Mouse (Mus musculus): ENCODE results near the gene Wdr38. TPM values are rescaled to one million over a fixed set of nuclear protein-coding genes. Genes with fewer than 3 reads are reported as not detected.
A peak's percentile ranks its signal among the peaks of the same experiment; 100 is the strongest.

The Wdr38 gene
- total and polyA plus RNA-seq, 2 experiments from 2014 or later = 0.71 to 0.72 TPM

DNA sequence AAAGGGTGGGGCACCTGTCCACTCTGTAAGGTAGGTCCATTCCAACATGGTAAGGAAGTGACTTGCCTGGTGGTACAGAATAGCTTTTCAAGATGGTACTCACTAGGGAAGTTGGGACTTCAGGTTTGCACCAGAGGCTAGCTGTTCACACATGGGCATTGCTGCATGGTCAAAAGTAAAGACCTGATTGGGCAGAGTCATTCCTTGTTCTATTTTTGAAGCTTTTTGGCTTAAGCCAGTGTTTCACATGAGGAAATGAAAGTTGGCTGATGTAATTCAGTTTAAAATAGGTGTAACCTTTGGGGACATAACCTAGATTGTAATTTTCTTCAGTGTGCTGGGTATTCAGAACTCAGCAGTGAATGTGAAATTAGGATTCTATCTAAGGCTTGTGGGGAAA is 14.0 kb downstream of the Wdr38 start:
- no peak for TF ChIP-seq CTCF (IDR thresholded peaks at IDR 0.05)
- Histone ChIP-seq H3K9me3 (ENCODE audit: low read length) (no peaks in the 10 kb centered on the region), H3K27me3 (ENCODE audit: insufficient read depth, low read length) (no peaks in the 10 kb centered on the region), H3K27ac (ENCODE audit: low read depth, low read length) (0 out of 2 replicates have a peak overlapping the region, but pooled peaks have one; percentile 18), H3K4me2 (ENCODE audit: low read depth, low read length, poor library complexity, severe bottlenecking) (no peak overlapping the region), H3K4me1 (ENCODE audit: insufficient read depth, low read length) (peaks cover 11% of the 10 kb centered on the region), H3K4me3 (ENCODE audit: low read depth, low read length) (no peak overlapping the region), H3K9ac (replicated peaks; ENCODE audit: low read length, poor library complexity, severe bottlenecking) (0 out of 2 replicates have a peak overlapping the region, but pooled peaks have one; percentile 14), H3K36me3 (ENCODE audit: insufficient read depth, low read length) (peaks cover 30% of the 10 kb centered on the region)
- ATAC-seq (ENCODE audit: low FRiP score) (no peak), DNase-seq (ENCODE audit: low spot score) (peak; percentile 21)

DNA sequence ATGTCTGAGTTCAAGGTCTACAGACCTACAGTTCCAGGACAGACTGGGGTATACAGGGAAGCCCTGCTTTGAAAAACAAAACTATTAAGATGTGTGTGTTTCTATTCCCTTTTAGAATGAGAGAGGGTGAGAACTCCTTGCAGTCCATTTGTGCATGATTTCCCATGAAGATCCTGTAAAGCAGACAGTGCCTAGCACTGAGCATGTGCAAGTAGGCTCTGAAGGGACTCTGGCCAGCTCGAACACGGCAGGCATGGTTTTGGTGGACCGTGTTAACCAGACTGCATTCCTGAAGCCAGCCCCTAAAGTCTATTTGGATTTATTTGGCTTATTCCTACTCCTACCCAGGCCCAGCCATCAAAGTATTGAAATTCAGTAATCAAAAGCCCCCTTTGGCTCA is 14.7 kb downstream of the Wdr38 start:
- 91% methylated on average over 3 of the region's 3 CpGs for WGBS
- Histone ChIP-seq H3K4me2 (ENCODE audit: low read depth, low read length, poor library complexity, severe bottlenecking) (no peak overlapping the region), H3K4me3 (ENCODE audit: low read depth, low read length) (no peak overlapping the region), H3K9ac (replicated peaks; ENCODE audit: low read length, poor library complexity, severe bottlenecking) (no peak overlapping the region), H3K27ac (ENCODE audit: low read depth, low read length) (no peak overlapping the region), H3K4me1 (ENCODE audit: insufficient read depth, low read length) (peaks cover 11% of the 10 kb centered on the region), H3K27me3 (ENCODE audit: insufficient read depth, low read length) (no peaks in the 10 kb centered on the region), H3K36me3 (ENCODE audit: insufficient read depth, low read length) (peaks cover 36% of the 10 kb centered on the region), H3K9me3 (ENCODE audit: low read length) (no peaks in the 10 kb centered on the region)
- TF ChIP-seq CTCF (IDR thresholded peaks at IDR 0.05) = no peak
- ATAC-seq (ENCODE audit: low FRiP score) (no peak), DNase-seq (ENCODE audit: low spot score) (no peak)

DNA sequence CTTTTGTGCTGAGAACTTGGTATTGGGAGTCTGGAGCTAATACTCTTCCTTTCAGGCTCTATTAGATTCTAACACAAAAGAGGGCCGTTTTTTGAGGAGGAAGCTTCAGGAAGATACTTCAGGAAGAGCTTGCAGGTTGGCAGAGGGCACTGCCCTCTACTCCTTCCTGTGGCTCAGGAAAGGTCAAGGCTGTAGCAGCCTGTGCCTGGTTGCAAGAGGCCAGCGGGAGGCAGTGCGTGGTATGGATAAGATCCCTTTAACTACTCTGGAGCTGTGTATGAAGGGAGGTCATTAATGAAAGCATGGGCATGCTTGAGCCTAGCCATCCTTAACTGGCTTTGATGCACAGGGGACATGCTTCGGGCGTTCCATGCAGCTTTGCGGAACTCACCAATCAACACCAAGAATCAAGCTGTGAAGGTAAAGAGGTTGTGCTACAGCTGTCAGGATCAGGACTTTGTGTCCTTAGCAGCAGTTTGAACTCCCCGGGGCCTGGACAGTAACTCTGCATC is 15.5 kb downstream of the Wdr38 start:
- H3K4me1 ChIP-seq (ENCODE audit: insufficient read depth, low read length) = peaks cover 7% of the 10 kb centered on the region
- WGBS = 82% methylated on average over 7 of the region's 7 CpGs
- no peak for ATAC-seq (ENCODE audit: low FRiP score)
- no peaks in the 10 kb centered on the region for H3K27me3 ChIP-seq (ENCODE audit: insufficient read depth, low read length)
- DNase-seq (ENCODE audit: low spot score) = no peak
- no peaks in the 10 kb centered on the region for H3K9me3 ChIP-seq (ENCODE audit: low read length)
- TF ChIP-seq CTCF (IDR thresholded peaks at IDR 0.05) = no peak
- H3K4me2 ChIP-seq (ENCODE audit: low read depth, low read length, poor library complexity, severe bottlenecking) = no peak overlapping the region
- no peak overlapping the region for H3K4me3 ChIP-seq (ENCODE audit: low read depth, low read length)
- peaks cover 36% of the 10 kb centered on the region for H3K36me3 ChIP-seq (ENCODE audit: insufficient read depth, low read length)
- no peak overlapping the region for H3K9ac ChIP-seq (replicated peaks; ENCODE audit: low read length, poor library complexity, severe bottlenecking)
- H3K27ac ChIP-seq (ENCODE audit: low read depth, low read length) = no peak overlapping the region

DNA sequence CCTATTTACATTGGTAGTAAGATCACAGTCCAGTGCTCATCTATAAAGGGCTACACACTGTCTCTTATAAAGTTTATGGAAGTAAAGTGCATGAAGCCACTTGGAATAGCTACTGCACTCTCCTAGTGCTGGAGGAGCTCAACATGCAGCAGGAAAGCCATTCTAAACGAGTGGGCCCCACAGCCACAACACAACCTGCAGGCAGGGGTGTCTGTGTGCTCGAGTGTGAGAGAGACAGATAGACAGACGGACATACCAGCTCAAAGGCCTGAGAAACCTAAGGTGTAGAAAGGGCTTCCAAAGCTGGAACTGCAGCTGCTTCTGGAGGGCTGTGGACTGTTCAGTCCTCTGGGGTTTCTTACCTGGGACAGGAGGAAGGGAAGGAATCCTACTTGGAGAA is 19.3 kb downstream of the Wdr38 start:
- H3K4me1 ChIP-seq (ENCODE audit: insufficient read depth, low read length) = no peaks in the 10 kb centered on the region
- no peak overlapping the region for H3K4me3 ChIP-seq (ENCODE audit: low read depth, low read length)
- H3K36me3 ChIP-seq (ENCODE audit: insufficient read depth, low read length) = peaks cover 56% of the 10 kb centered on the region
- no peak overlapping the region for H3K9ac ChIP-seq (replicated peaks; ENCODE audit: low read length, poor library complexity, severe bottlenecking)
- DNase-seq (ENCODE audit: low spot score) = no peak
- H3K27ac ChIP-seq (ENCODE audit: low read depth, low read length) = no peak overlapping the region
- no peak for TF ChIP-seq CTCF (IDR thresholded peaks at IDR 0.05)
- no peak for ATAC-seq (ENCODE audit: low FRiP score)
- WGBS = 85% methylated on average over 3 of the region's 3 CpGs
- H3K27me3 ChIP-seq (ENCODE audit: insufficient read depth, low read length) = no peaks in the 10 kb centered on the region
- H3K9me3 ChIP-seq (ENCODE audit: low read length) = no peaks in the 10 kb centered on the region
- no peak overlapping the region for H3K4me2 ChIP-seq (ENCODE audit: low read depth, low read length, poor library complexity, severe bottlenecking)

DNA sequence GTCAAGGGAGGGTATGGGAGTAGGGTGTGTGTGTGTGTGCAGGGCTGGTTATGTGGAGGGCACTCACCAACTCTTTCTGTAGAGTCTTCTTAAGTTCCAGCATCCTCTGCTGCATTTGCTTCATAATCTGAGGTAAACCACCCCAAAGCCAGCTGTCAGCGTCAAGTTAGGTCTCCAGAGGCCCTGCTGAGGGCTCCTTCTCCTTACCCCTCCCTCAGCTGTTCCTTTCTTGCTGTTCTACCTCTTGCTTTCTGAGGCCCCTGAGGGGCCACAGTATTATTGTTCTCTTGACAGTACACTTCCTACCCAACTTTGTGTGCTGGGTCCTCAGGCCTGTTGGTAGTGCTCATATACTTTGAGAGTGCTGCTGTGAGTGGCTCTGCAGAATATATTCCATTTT is 22.7 kb downstream of the Wdr38 start:
- no peaks in the 10 kb centered on the region for H3K27me3 ChIP-seq (ENCODE audit: insufficient read depth, low read length)
- DNase-seq (ENCODE audit: low spot score) (no peak), ATAC-seq (ENCODE audit: low FRiP score) (no peak)
- no peak for TF ChIP-seq CTCF (IDR thresholded peaks at IDR 0.05)
- 94% methylated on average over 1 of the region's 1 CpGs for WGBS
- H3K9ac ChIP-seq (replicated peaks; ENCODE audit: low read length, poor library complexity, severe bottlenecking) = no peak overlapping the region
- no peaks in the 10 kb centered on the region for H3K4me1 ChIP-seq (ENCODE audit: insufficient read depth, low read length)
- no peak overlapping the region for H3K27ac ChIP-seq (ENCODE audit: low read depth, low read length)
- H3K9me3 ChIP-seq (ENCODE audit: low read length) = no peaks in the 10 kb centered on the region
- H3K36me3 ChIP-seq (ENCODE audit: insufficient read depth, low read length) = peaks cover 65% of the 10 kb centered on the region
- H3K4me2 ChIP-seq (ENCODE audit: low read depth, low read length, poor library complexity, severe bottlenecking) = no peak overlapping the region
- no peak overlapping the region for H3K4me3 ChIP-seq (ENCODE audit: low read depth, low read length)

DNA sequence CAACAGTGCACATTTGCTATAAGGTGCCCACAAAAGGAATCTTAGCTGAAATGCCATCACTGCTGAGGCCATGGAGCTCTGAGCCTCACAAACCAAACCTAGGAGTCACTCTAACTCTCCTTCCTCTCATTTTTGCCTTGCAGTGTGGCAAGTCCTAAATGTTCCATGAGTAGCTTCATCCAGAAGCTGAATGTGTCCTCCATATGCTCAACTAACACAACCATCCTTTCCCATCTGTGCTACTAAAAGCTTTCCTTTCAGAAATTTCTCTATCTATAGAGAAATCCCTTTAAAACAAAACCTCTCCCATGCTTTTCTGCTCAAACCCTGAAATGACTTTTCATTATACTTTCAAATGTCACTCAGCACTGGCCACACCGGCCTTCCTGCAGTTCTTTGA is 34.3 kb downstream of the Wdr38 start:
- Histone ChIP-seq H3K9ac (replicated peaks; ENCODE audit: low read length, poor library complexity, severe bottlenecking) (no peak overlapping the region), H3K27me3 (ENCODE audit: insufficient read depth, low read length) (no peaks in the 10 kb centered on the region), H3K27ac (ENCODE audit: low read depth, low read length) (no peak overlapping the region), H3K36me3 (ENCODE audit: insufficient read depth, low read length) (peaks cover 61% of the 10 kb centered on the region), H3K9me3 (ENCODE audit: low read length) (no peaks in the 10 kb centered on the region), H3K4me3 (ENCODE audit: low read depth, low read length) (no peak overlapping the region), H3K4me1 (ENCODE audit: insufficient read depth, low read length) (no peaks in the 10 kb centered on the region), H3K4me2 (ENCODE audit: low read depth, low read length, poor library complexity, severe bottlenecking) (no peak overlapping the region)
- ATAC-seq (ENCODE audit: low FRiP score) (no peak), DNase-seq (ENCODE audit: low spot score) (no peak)
- 91% methylated on average over 1 of the region's 1 CpGs for WGBS
- no peak for TF ChIP-seq CTCF (IDR thresholded peaks at IDR 0.05)

Measured in midbrain, postnatal 0 days (tissue).